8 mouse cellular contexts compared by ENCODE assay signal in the genomic region with DNA sequence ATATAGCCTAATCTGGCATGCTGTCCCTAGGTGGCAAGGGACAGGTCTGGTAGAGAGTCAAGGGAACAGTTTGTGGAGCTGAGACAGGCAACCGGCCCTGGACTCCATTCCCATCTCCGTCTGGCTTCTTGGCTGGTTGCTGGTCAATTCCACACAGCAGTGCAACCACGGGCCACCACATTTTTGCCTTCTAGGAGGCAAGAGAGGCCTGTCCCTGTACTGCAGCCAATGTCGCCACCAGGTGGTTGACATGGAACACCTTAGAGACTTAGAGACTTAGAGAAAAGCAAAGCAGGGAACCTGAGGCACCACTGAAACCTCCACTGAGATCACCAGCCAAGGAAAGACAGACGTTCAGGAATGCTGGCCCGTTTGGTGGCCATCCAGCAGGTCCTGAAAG. TPM values are rescaled to one million over a fixed set of nuclear protein-coding genes. Genes with fewer than 3 reads are reported as not detected.
DNase-seq lines count a peak whose midpoint lies in the region; ATAC-seq and TF ChIP-seq lines count a peak whose summit lies in the region.

No protein-coding gene starts in this region.

- intact Hi-C loops in heart, postnatal 10 days (cut with DNase I) = no loop called here
- intact Hi-C loops in left cerebral cortex, postnatal 14 days (cut with DNase I) = loop anchor here (1.0 to 10.0 kb wide), 3 partner anchors 68 to 400 kb away; no protein-coding TSS in a partner anchor

- no peak overlapping the region for H3K27ac ChIP-seq in cortical plate, adult 2 months (ENCODE audit: insufficient read depth, low read length)

- TF ChIP-seq POLR2A in cortical plate, adult 2 months (IDR thresholded peaks at IDR 0.05; ENCODE audit: extremely low read depth, insufficient read depth, low read length) = no peak

- DNase-seq in heart, postnatal 10 days = peak; percentile 23 to 41
- no peak for DNase-seq in heart, adult 9 months (ENCODE audit: low spot score in 2 of 2)
- DNase-seq in urinary bladder, postnatal 14 days (ENCODE audit: low spot score) = peak; percentile 30
- DNase-seq in urinary bladder, postnatal 36 days (ENCODE audit: low spot score in 2 of 2) = no peak
- DNase-seq in left cerebral cortex, postnatal 14 days (ENCODE audit: low spot score in 2 of 2) = peak; percentile 42 to 70
- DNase-seq in splenic B cell, adult 2 months (ENCODE audit: low read depth, low spot score) = peak; percentile 76

- H3K36me3 ChIP-seq in splenic B cell, adult 2 months (ENCODE audit: control insufficient read depth, insufficient read depth, low read length, poor library complexity, severe bottlenecking) = no peaks in the 10 kb centered on the region

- no peaks in the 10 kb centered on the region for H3K27me3 ChIP-seq in splenic B cell, adult 2 months (ENCODE audit: control insufficient read depth, insufficient read depth, low read length, poor library complexity, severe bottlenecking)

- peak; percentile 85 for TF ChIP-seq CTCF in cortical plate, adult 2 months (IDR thresholded peaks at IDR 0.05; ENCODE audit: extremely low read depth, insufficient read depth, low read length)

- no peaks in the 10 kb centered on the region for H3K4me1 ChIP-seq in cortical plate, adult 2 months (ENCODE audit: control insufficient read depth, insufficient read depth, low read length)

- ATAC-seq in erythroid progenitor cell, adult 5-6 weeks (replicated peaks; ENCODE audit: low FRiP score, poor library complexity, severe bottlenecking) = no peak

- no peak overlapping the region for H3K4me3 ChIP-seq in cortical plate, adult 2 months (ENCODE audit: insufficient read depth, low read length)

RNA-seq across cellular contexts. Expression of gene Lamc3, which starts 2.3 kb away (rescaled TPM):
- total RNA-seq in heart, postnatal 10 days (2021) = 1 to 10 TPM in 1 of 2 experiments, under 1 TPM in 1; 0.79 to 1.2 TPM
- polyA plus RNA-seq in cortical plate, adult 2 months (2012; rRNA removed) = 3.9 and 4.3 TPM in 2 replicates
- 10 to 100 TPM in 1 of 2 experiments, 1 to 10 TPM in 1; 9.2 to 11.4 TPM for total RNA-seq in left cerebral cortex, postnatal 14 days (2021)
- total RNA-seq in erythroid progenitor cell, adult 5-6 weeks (2015; ENCODE audit: low replicate concordance) = not detected in 2 replicates
- total RNA-seq in erythroid progenitor cell, adult 5-6 weeks (2017; ENCODE audit: low replicate concordance) = not detected in 2 replicates

RNA-seq across cellular contexts. Expression of gene Fibcd1, which starts 39.0 kb away (rescaled TPM):
- not detected for total RNA-seq in heart, postnatal 10 days (2021)
- 4.9 and 11.4 TPM in 2 replicates for polyA plus RNA-seq in cortical plate, adult 2 months (2012; rRNA removed)
- 10 to 100 TPM; 12.8 to 16.1 TPM for total RNA-seq in left cerebral cortex, postnatal 14 days (2021)
- not detected in 2 replicates for total RNA-seq in erythroid progenitor cell, adult 5-6 weeks (2015; ENCODE audit: low replicate concordance)
- not detected in 2 replicates for total RNA-seq in erythroid progenitor cell, adult 5-6 weeks (2017; ENCODE audit: low replicate concordance)

Comparison
In these comparisons a context has a peak if more than half of its experiments do, and no peak if none do; other contexts are left out.
1. DNase-seq: peak in heart, postnatal 10 days (2 of 2), urinary bladder, postnatal 14 days (single experiment), left cerebral cortex, postnatal 14 days (2 of 2) and splenic B cell, adult 2 months (single experiment); none in heart, adult 9 months (0 of 2) and urinary bladder, postnatal 36 days (0 of 2).
2. RNA of gene Lamc3, which starts 2.3 kb away (total RNA-seq): 9.2 to 11.4 TPM in left cerebral cortex, postnatal 14 days; 0.79 to 1.2 TPM in heart, postnatal 10 days and not detected in erythroid progenitor cell, adult 5-6 weeks; every median in the first group is over 4 times any median in the second.
3. RNA of gene Fibcd1, which starts 39.0 kb away (total RNA-seq): 12.8 to 16.1 TPM in left cerebral cortex, postnatal 14 days; not detected in heart, postnatal 10 days and not detected in erythroid progenitor cell, adult 5-6 weeks; every median in the first group is over 10 times any median in the second.